Mouse (Mus musculus): ENCODE measurements at regions not wholly inside any gene's neighbourhood (a gene's known extent, or its start where the extent isn't known, plus 50 kb on each side); places are given as distances from the start of the nearest gene placed in this dataset.
A peak's percentile ranks its signal among the peaks of the same experiment; 100 is the strongest.

- DNase-seq (ENCODE audit: low spot score): no peak
These were observed 61.6 kb upstream of the Etaa1 start for GRCm38 (mm10) chr11:18015239-18015638.

GRCm38 (mm10) chr11:18014610-18015009, 60.9 kb upstream of the Etaa1 start:
- DNase-seq (ENCODE audit: low spot score): no peak

DNA sequence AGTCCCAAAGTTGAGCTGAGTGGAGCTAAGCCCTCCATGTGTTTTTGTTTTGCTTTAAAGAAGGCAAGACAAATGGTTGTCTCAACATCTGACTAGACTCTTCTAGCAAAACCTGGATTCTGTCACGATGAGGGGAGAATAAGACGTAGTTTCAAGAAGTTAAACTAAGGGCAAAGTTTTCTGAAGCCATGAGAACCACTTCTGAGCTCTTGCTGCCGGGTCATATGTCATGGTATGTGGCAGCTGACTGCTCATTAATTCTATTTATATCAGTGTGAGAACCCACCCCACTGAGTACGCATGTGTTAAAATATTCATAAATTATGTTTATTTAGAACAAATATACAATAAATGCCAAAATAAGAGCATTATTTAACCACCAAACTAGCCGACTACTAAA, 58.4 kb upstream of the Etaa1 start:
- DNase-seq (ENCODE audit: low spot score): no peak

- peak; percentile 64 for DNase-seq (ENCODE audit: low spot score)
These were observed 57.5 kb upstream of the Etaa1 start for GRCm38 (mm10) chr11:18011101-18011733.

DNA sequence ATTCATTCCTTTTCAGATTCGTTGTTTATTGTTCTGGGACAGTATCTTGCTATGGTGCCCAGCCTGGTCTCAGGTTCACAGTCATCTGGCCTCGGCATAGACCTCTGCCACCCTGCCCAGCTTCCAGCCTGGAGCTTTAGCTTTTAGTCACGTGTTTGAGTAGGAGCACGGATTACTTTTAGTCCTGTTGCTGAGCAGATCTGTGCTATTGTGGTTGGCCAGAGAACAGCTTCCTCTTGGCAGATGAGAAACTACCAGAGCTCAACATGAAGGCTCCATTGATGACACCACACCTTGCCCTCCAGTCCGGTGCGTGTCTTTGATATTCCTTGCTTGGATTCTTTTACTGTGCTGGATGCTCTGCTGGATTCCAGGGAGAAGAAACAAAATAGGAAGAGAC, 54.5 kb upstream of the Etaa1 start:
- no peak for DNase-seq (ENCODE audit: low spot score)

All from yolk sac, embryonic 10.5 days (tissue).